Comparison of ENCODE assay signal across 11 mouse cellular contexts in genomic region chr17:42908744-42909370, GRCm38 (mm10). TPM values are rescaled to one million over a fixed set of nuclear protein-coding genes. Genes with fewer than 3 reads are reported as not detected.
DNase-seq lines count a peak whose midpoint lies in the region; ATAC-seq and TF ChIP-seq lines count a peak whose summit lies in the region.
"Had no signal": no experiment of that assay in that cellular context is flagged by ENCODE, and none has a peak within 500 bp of the region (broad histone marks: within the 10 kb centered on the region; RNA-seq: fewer than 3 reads in every experiment).

No protein-coding gene starts in this region.

- H3K4me2 ChIP-seq in midbrain, embryonic 12.5 days (replicated peaks) = no peak overlapping the region
- H3K4me2 ChIP-seq in midbrain, embryonic 11.5 days = no peak overlapping the region
- no peak overlapping the region for H3K4me2 ChIP-seq in liver, embryonic 14.5 days (ENCODE audit: low read depth)
- peak overlapping the region; percentile 29; the same call in 1 of the 2 replicates for H3K4me2 ChIP-seq in stomach, embryonic 15.5 days
- no peak overlapping the region for H3K4me2 ChIP-seq in hindbrain, embryonic 13.5 days

- no peaks in the 10 kb centered on the region for H3K9me3 ChIP-seq in midbrain, embryonic 12.5 days
- H3K9me3 ChIP-seq in midbrain, embryonic 11.5 days (ENCODE audit: control insufficient read depth, low read length) = no peaks in the 10 kb centered on the region
- H3K9me3 ChIP-seq in liver, embryonic 14.5 days (ENCODE audit: control insufficient read depth, low read length) = no peaks in the 10 kb centered on the region
- no peaks in the 10 kb centered on the region for H3K9me3 ChIP-seq in stomach, embryonic 15.5 days
- H3K9me3 ChIP-seq in hindbrain, embryonic 13.5 days = no peaks in the 10 kb centered on the region

- DNase-seq in midbrain, embryonic 11.5 days (ENCODE audit: low spot score, missing footprints) = no peak
- DNase-seq in kidney, adult 8-10 months = peak; percentile 58 to 86
- no peak for DNase-seq in liver, embryonic 14.5 days (ENCODE audit: low read depth in 3 of 3, low spot score in 3 of 3)
- DNase-seq in adrenal gland, postnatal 25 days = no peak
- no peak for DNase-seq in cerebellum, adult 11 months
- DNase-seq: cerebellum, postnatal 14 days; gastrocnemius, postnatal 14 days; heart, postnatal 10 days had no signal

- no peaks in the 10 kb centered on the region for H3K27me3 ChIP-seq in midbrain, embryonic 12.5 days
- no peaks in the 10 kb centered on the region for H3K27me3 ChIP-seq in midbrain, embryonic 11.5 days (ENCODE audit: control insufficient read depth, insufficient read depth, low read length)
- no peaks in the 10 kb centered on the region for H3K27me3 ChIP-seq in liver, embryonic 14.5 days (ENCODE audit: control insufficient read depth, insufficient read depth, low read length)
- no peaks in the 10 kb centered on the region for H3K27me3 ChIP-seq in stomach, embryonic 15.5 days (replicated peaks)
- H3K27me3 ChIP-seq in hindbrain, embryonic 13.5 days = no peaks in the 10 kb centered on the region

- no peak for TF ChIP-seq EP300 in liver, embryonic 14.5 days (IDR thresholded peaks at IDR 0.05; ENCODE audit: low read depth)

- WGBS in midbrain, embryonic 12.5 days = 84% methylated on average over 9 of the region's 9 CpGs
- 73% methylated on average over 9 of the region's 9 CpGs for WGBS in midbrain, embryonic 11.5 days
- 55% methylated on average over 9 of the region's 9 CpGs for WGBS in liver, embryonic 14.5 days (ENCODE audit: insufficient replicate concordance)
- 52% methylated on average over 9 of the region's 9 CpGs for WGBS in stomach, embryonic 15.5 days
- 50% methylated on average over 9 of the region's 9 CpGs for WGBS in hindbrain, embryonic 13.5 days

- 0 out of 2 replicates have a peak, but pooled peaks have one; percentile 27 for ATAC-seq in midbrain, embryonic 12.5 days (ENCODE audit: low FRiP score, low read depth)
- no peak for ATAC-seq in midbrain, embryonic 11.5 days (ENCODE audit: low FRiP score)
- ATAC-seq in liver, embryonic 14.5 days (ENCODE audit: insufficient read depth) = peak; percentile 62
- ATAC-seq in stomach, embryonic 15.5 days (ENCODE audit: insufficient read depth, low FRiP score, low read depth) = peak; percentile 95
- ATAC-seq in hindbrain, embryonic 13.5 days (ENCODE audit: low FRiP score) = no peak

- H3K9ac ChIP-seq in midbrain, embryonic 12.5 days (replicated peaks) = no peak overlapping the region
- no peak overlapping the region for H3K9ac ChIP-seq in midbrain, embryonic 11.5 days (ENCODE audit: low read length)
- H3K9ac ChIP-seq in liver, embryonic 14.5 days (replicated peaks) = no peak overlapping the region
- H3K9ac ChIP-seq in stomach, embryonic 15.5 days = no peak overlapping the region
- H3K9ac ChIP-seq in hindbrain, embryonic 13.5 days = no peak overlapping the region

- no peaks in the 10 kb centered on the region for H3K4me1 ChIP-seq in midbrain, embryonic 12.5 days
- H3K4me1 ChIP-seq in midbrain, embryonic 11.5 days (ENCODE audit: control insufficient read depth, insufficient read depth, low read length) = no peaks in the 10 kb centered on the region
- H3K4me1 ChIP-seq in liver, embryonic 14.5 days (replicated peaks; ENCODE audit: control insufficient read depth in 2 of 2, insufficient read depth in 2 of 2, low read length in 1 of 2) = peaks cover 0 to 11% of the 10 kb centered on the region in 2 experiments; a peak in 2 of 4 replicates
- H3K4me1 ChIP-seq in stomach, embryonic 15.5 days = no peaks in the 10 kb centered on the region
- no peaks in the 10 kb centered on the region for H3K4me1 ChIP-seq in hindbrain, embryonic 13.5 days (replicated peaks)

- no peaks in the 10 kb centered on the region for H3K36me3 ChIP-seq in midbrain, embryonic 12.5 days
- no peaks in the 10 kb centered on the region for H3K36me3 ChIP-seq in midbrain, embryonic 11.5 days (ENCODE audit: control insufficient read depth, insufficient read depth, low read length)
- no peaks in the 10 kb centered on the region for H3K36me3 ChIP-seq in liver, embryonic 14.5 days (replicated peaks; ENCODE audit: control insufficient read depth, insufficient read depth, low read depth)
- H3K36me3 ChIP-seq in stomach, embryonic 15.5 days = no peaks in the 10 kb centered on the region
- H3K36me3 ChIP-seq in hindbrain, embryonic 13.5 days = no peaks in the 10 kb centered on the region

- TF ChIP-seq CTCF in liver, embryonic 14.5 days (IDR thresholded peaks at IDR 0.05; ENCODE audit: low read depth) = no peak

- H3K4me3 ChIP-seq in midbrain, embryonic 12.5 days = no peak overlapping the region
- H3K4me3 ChIP-seq in midbrain, embryonic 11.5 days (ENCODE audit: low read depth, low read length) = no peak overlapping the region
- no peak overlapping the region for H3K4me3 ChIP-seq in liver, embryonic 14.5 days (ENCODE audit: insufficient read depth in 1 of 2, low read depth in 2 of 2, low read length in 2 of 2)
- no peak overlapping the region for H3K4me3 ChIP-seq in stomach, embryonic 15.5 days (replicated peaks)
- no peak overlapping the region for H3K4me3 ChIP-seq in hindbrain, embryonic 13.5 days

- no peak overlapping the region for H3K27ac ChIP-seq in midbrain, embryonic 12.5 days (replicated peaks)
- H3K27ac ChIP-seq in midbrain, embryonic 11.5 days (ENCODE audit: low read depth, low read length) = no peak overlapping the region
- no peak overlapping the region for H3K27ac ChIP-seq in liver, embryonic 14.5 days
- peak overlapping the region; percentile 84 for H3K27ac ChIP-seq in stomach, embryonic 15.5 days
- H3K27ac ChIP-seq in hindbrain, embryonic 13.5 days = no peak overlapping the region

RNA-seq across cellular contexts. Expression of gene Cd2ap, which starts 32.4 kb away (rescaled TPM):
- polyA plus RNA-seq in midbrain, embryonic 12.5 days (2016; fragmentation: Nextera tagmentation; extraction: Ambion mirVana) = 13.2 and 14.6 TPM in 2 replicates
- 10.7 and 12.9 TPM in 2 replicates for polyA plus RNA-seq in midbrain, embryonic 11.5 days (2014; fragmentation: Nextera tagmentation; extraction: Ambion mirVana)
- 4.9 and 8.6 TPM in 2 replicates for polyA plus RNA-seq in liver, embryonic 14.5 days (2012; rRNA removed)
- 8.3 and 10.2 TPM in 2 replicates for polyA plus RNA-seq in liver, embryonic 14.5 days (2014; fragmentation: Nextera tagmentation; extraction: Ambion mirVana)
- polyA plus RNA-seq in stomach, embryonic 15.5 days (2015; fragmentation: Nextera tagmentation; extraction: Ambion mirVana) = 37.4 and 45.7 TPM in 2 replicates
- total RNA-seq in adrenal gland, postnatal 25 days (2021) = 65.4 and 79.9 TPM in 2 replicates
- polyA plus RNA-seq in hindbrain, embryonic 13.5 days (2015; fragmentation: Nextera tagmentation; extraction: Ambion mirVana) = 9.2 TPM in 2 replicates

Comparison
In these comparisons a context has a peak if more than half of its experiments do, and no peak if none do; other contexts are left out.
1. ATAC-seq: peak in midbrain, embryonic 12.5 days (single experiment), liver, embryonic 14.5 days (single experiment) and stomach, embryonic 15.5 days (single experiment); none in midbrain, embryonic 11.5 days (single experiment) and hindbrain, embryonic 13.5 days (single experiment).
2. DNase-seq: peak in kidney, adult 8-10 months (2 of 2); none in midbrain, embryonic 11.5 days (single experiment), liver, embryonic 14.5 days (0 of 3), adrenal gland, postnatal 25 days (single experiment) and cerebellum, adult 11 months (single experiment).